Mouse (Mus musculus): ENCODE measurements at regions not wholly inside any gene's neighbourhood (a gene's known extent, or its start where the extent isn't known, plus 50 kb on each side); places are given as distances from the start of the nearest gene placed in this dataset.
A peak's percentile ranks its signal among the peaks of the same experiment; 100 is the strongest.

DNA sequence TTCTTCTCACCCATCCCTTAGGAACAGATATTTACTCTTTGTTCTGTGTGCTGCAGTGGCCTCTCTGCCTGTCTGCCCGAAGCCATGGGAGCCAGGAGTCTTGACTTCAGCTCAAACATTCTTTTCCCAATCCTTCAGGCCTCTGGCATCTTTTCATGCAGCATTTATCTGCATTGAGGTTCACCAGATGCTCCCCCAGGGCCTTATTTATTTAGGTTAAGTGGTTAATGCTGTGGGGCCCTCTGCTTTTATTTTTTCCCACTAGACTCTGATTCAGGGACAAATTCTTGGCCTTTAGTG is 464.2 kb upstream of the Gulo start:
- Histone ChIP-seq H3K9me3 (ENCODE audit: control insufficient read depth, low read length) (no peaks in the 10 kb centered on the region), H3K27me3 (ENCODE audit: control insufficient read depth, insufficient read depth, low read length) (no peaks in the 10 kb centered on the region), H3K36me3 (ENCODE audit: control insufficient read depth, insufficient read depth, low read length) (no peaks in the 10 kb centered on the region), H3K27ac (ENCODE audit: low read depth, low read length) (0 out of 2 replicates have a peak overlapping the region, but pooled peaks have one; percentile 36), H3K4me2 (replicated peaks; ENCODE audit: low read depth, low read length) (no peak overlapping the region), H3K4me3 (ENCODE audit: low read depth, low read length) (no peak overlapping the region), H3K4me1 (replicated peaks; ENCODE audit: control insufficient read depth, insufficient read depth, low read length) (no peaks in the 10 kb centered on the region; the same call in 1 of the 2 replicates), H3K9ac (ENCODE audit: low read depth, low read length) (no peak overlapping the region)
- no peak for ATAC-seq (ENCODE audit: low FRiP score)
- 26% methylated on average over 1 of the region's 1 CpGs for WGBS
- peak; percentile 15 for DNase-seq (ENCODE audit: low spot score)

DNA sequence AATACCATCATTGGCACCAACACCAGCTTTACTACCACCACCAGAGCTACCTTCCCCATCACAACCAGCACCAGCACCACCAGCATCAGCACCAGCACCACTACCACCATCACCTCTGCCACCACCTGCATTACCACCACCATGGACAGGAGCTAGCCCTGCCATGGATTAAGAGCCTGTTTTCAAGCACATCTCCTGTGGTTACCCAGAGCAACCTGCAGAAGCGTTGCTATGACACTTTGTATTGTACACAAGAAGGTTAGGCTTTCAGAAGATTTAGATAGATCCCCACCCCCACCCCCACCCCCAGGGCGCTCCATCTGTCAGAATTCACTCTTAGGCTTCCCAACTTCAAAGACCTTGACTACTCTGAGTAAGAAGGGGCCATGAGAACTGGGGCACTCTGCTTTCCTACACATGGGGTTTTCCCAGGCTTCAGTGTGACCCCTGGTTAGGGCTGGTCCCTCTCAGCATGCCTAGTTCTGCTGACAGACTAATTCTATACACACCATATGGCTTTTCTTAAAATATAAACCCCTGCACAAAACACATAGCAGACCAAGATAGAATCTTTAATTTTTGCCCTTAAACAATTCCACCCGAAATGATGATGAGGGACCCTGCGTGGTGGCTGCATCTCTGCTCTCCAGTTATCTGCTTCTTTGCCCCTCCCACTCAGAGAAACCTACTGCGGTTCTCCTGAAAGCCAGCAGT is 463.7 kb upstream of the Gulo start:
- Histone ChIP-seq H3K36me3 (ENCODE audit: control insufficient read depth, insufficient read depth, low read length) (no peaks in the 10 kb centered on the region), H3K9ac (ENCODE audit: low read depth, low read length) (no peak overlapping the region), H3K27ac (ENCODE audit: low read depth, low read length) (peak overlapping the region; percentile 36; the same call in 1 of the 2 replicates), H3K9me3 (ENCODE audit: control insufficient read depth, low read length) (no peaks in the 10 kb centered on the region), H3K4me2 (replicated peaks; ENCODE audit: low read depth, low read length) (no peak overlapping the region), H3K4me3 (ENCODE audit: low read depth, low read length) (no peak overlapping the region), H3K4me1 (replicated peaks; ENCODE audit: control insufficient read depth, insufficient read depth, low read length) (no peaks in the 10 kb centered on the region; the same call in 1 of the 2 replicates), H3K27me3 (ENCODE audit: control insufficient read depth, insufficient read depth, low read length) (no peaks in the 10 kb centered on the region)
- no peak; the same call in 1 of the 2 replicates for ATAC-seq (ENCODE audit: low FRiP score)
- DNase-seq (ENCODE audit: low spot score) = no peak
- 51% methylated on average over 5 of the region's 5 CpGs for WGBS

DNA sequence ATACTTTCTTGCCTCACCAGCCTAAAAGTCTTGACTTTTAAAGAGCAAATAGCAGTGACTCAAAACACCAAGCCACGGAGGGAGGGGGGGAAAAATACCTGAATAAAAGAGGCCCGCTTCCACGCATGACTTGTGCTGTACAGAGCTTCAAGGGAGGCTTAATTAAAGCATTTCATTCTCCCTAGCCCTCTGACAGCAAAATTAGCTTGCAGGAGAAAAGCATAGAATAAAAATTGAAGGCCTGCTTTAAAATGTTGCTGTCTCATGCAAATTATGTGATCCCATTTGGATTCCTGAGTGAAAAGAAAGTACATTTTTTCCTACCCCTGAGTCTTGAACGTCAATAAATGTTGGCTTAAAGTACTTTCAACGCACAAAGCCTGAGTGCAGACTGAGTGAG is 453.1 kb upstream of the Gulo start:
- H3K36me3 ChIP-seq (ENCODE audit: control insufficient read depth, insufficient read depth, low read length) = no peaks in the 10 kb centered on the region
- no peak overlapping the region for H3K9ac ChIP-seq (ENCODE audit: low read depth, low read length)
- H3K27ac ChIP-seq (ENCODE audit: low read depth, low read length) = no peak overlapping the region
- WGBS = 79% methylated on average over 5 of the region's 5 CpGs
- H3K9me3 ChIP-seq (ENCODE audit: control insufficient read depth, low read length) = no peaks in the 10 kb centered on the region; the same call in 1 of the 2 replicates
- H3K4me2 ChIP-seq (replicated peaks; ENCODE audit: low read depth, low read length) = no peak overlapping the region
- H3K4me3 ChIP-seq (ENCODE audit: low read depth, low read length) = no peak overlapping the region
- DNase-seq (ENCODE audit: low spot score) (no peak), ATAC-seq (ENCODE audit: low FRiP score) (no peak)
- no peaks in the 10 kb centered on the region for H3K4me1 ChIP-seq (replicated peaks; ENCODE audit: control insufficient read depth, insufficient read depth, low read length)
- H3K27me3 ChIP-seq (ENCODE audit: control insufficient read depth, insufficient read depth, low read length) = no peaks in the 10 kb centered on the region

DNA sequence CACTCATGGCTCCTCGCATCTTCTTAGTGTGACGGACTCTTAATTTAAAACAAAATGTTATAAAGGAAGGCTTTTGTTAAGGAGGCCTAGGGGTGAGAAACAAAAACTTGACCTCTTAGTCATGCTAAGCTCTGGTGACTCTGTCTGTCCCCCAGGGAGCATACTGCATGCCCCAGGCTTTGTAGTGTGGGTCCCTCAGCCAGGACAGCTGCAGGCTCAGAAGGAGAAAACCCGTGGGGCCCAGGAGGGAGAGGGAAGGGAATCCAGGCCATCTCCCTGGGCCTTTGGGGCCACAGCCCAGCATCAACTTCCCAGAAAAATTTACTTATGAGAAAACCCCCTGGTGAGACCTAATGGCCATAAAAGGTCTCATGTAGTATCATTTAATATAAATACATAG is 451.8 kb upstream of the Gulo start:
- H3K9me3 ChIP-seq (ENCODE audit: control insufficient read depth, low read length) = no peaks in the 10 kb centered on the region; the same call in 1 of the 2 replicates
- 0 out of 2 replicates have a peak, but pooled peaks have one; percentile 57 for ATAC-seq (ENCODE audit: low FRiP score)
- no peaks in the 10 kb centered on the region for H3K27me3 ChIP-seq (ENCODE audit: control insufficient read depth, insufficient read depth, low read length)
- WGBS = 49% methylated on average over 3 of the region's 3 CpGs
- no peak overlapping the region for H3K4me3 ChIP-seq (ENCODE audit: low read depth, low read length)
- H3K4me1 ChIP-seq (replicated peaks; ENCODE audit: control insufficient read depth, insufficient read depth, low read length) = no peaks in the 10 kb centered on the region
- no peak overlapping the region for H3K27ac ChIP-seq (ENCODE audit: low read depth, low read length)
- no peak overlapping the region for H3K9ac ChIP-seq (ENCODE audit: low read depth, low read length)
- no peak overlapping the region for H3K4me2 ChIP-seq (replicated peaks; ENCODE audit: low read depth, low read length)
- peak; percentile 38 for DNase-seq (ENCODE audit: low spot score)
- no peaks in the 10 kb centered on the region for H3K36me3 ChIP-seq (ENCODE audit: control insufficient read depth, insufficient read depth, low read length)

DNA sequence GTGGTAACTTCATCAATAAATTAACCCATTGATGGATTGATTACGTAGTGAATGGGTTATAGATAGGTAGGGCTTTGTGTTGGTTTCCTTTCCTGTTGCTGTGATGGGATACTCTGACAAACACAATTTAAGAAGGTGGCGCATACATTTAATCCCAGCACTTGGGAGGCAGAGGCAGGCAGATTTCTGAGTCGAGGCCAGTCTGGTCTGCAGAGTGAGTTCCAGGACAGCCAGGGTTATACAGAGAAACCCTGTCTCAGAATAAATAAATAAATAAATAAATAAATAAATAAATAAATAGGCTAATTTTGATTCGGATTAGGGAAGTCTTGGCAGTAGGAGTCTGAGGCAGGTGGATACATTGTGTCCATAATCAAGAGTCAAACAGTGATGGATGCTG is 449.7 kb upstream of the Gulo start:
- H3K4me1 ChIP-seq (replicated peaks; ENCODE audit: control insufficient read depth, insufficient read depth, low read length) = no peaks in the 10 kb centered on the region
- ATAC-seq (ENCODE audit: low FRiP score) (no peak), DNase-seq (ENCODE audit: low spot score) (no peak)
- no peaks in the 10 kb centered on the region for H3K27me3 ChIP-seq (ENCODE audit: control insufficient read depth, insufficient read depth, low read length)
- WGBS = 93% methylated on average over 4 of the region's 4 CpGs
- no peaks in the 10 kb centered on the region; the same call in 1 of the 2 replicates for H3K9me3 ChIP-seq (ENCODE audit: control insufficient read depth, low read length)
- no peak overlapping the region for H3K4me3 ChIP-seq (ENCODE audit: low read depth, low read length)
- no peaks in the 10 kb centered on the region for H3K36me3 ChIP-seq (ENCODE audit: control insufficient read depth, insufficient read depth, low read length)
- H3K4me2 ChIP-seq (replicated peaks; ENCODE audit: low read depth, low read length) = no peak overlapping the region
- no peak overlapping the region for H3K27ac ChIP-seq (ENCODE audit: low read depth, low read length)
- no peak overlapping the region for H3K9ac ChIP-seq (ENCODE audit: low read depth, low read length)

DNA sequence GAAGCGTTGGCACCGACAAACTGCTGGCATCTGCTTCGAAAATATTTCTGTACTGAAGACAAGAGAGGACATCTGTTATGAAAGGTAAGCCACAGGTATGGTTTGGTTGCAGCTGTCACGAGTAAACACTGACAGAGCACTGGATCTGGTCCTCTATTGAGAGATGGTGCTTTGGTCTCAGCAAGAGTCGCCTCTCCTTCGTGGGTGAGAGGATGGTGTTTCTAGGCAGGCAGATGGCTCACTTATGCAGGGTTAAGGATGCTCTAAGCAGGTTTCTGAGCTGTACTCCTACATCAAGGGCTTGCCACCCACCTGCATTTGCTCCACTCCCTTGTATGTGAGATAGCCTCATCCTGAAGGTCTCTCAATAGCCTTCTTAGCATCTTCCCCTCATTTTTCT is 448.3 kb upstream of the Gulo start:
- Histone ChIP-seq H3K4me1 (replicated peaks; ENCODE audit: control insufficient read depth, insufficient read depth, low read length) (no peaks in the 10 kb centered on the region), H3K9ac (ENCODE audit: low read depth, low read length) (no peak overlapping the region), H3K4me2 (replicated peaks; ENCODE audit: low read depth, low read length) (no peak overlapping the region), H3K4me3 (ENCODE audit: low read depth, low read length) (no peak overlapping the region), H3K27ac (ENCODE audit: low read depth, low read length) (no peak overlapping the region), H3K27me3 (ENCODE audit: control insufficient read depth, insufficient read depth, low read length) (no peaks in the 10 kb centered on the region), H3K36me3 (ENCODE audit: control insufficient read depth, insufficient read depth, low read length) (no peaks in the 10 kb centered on the region), H3K9me3 (ENCODE audit: control insufficient read depth, low read length) (no peaks in the 10 kb centered on the region; the same call in 1 of the 2 replicates)
- 85% methylated on average over 6 of the region's 6 CpGs for WGBS
- DNase-seq (ENCODE audit: low spot score) = no peak
- ATAC-seq (ENCODE audit: low FRiP score) = no peak

DNA sequence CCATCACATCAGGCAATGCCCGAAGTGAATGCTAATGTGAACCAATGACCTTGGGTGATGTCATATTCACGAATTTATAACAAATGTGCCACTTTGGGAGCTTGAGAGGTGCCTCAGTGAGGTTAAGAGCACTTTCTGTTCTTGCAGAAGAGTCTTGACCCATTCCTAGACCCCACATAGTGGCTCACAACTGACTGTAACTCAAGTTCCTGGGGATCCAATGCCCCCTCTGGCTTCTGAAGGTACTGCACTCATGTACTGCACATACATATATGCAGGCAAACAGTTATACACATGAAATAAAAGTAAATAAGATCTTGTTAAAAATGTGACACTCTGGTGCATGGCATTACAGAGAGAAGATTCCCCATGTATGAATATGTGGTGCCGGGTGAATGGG is 443.8 kb upstream of the Gulo start:
- H3K9ac ChIP-seq (ENCODE audit: low read depth, low read length) = no peak overlapping the region
- no peak for DNase-seq (ENCODE audit: low spot score)
- H3K4me1 ChIP-seq (replicated peaks; ENCODE audit: control insufficient read depth, insufficient read depth, low read length) = no peaks in the 10 kb centered on the region
- no peak overlapping the region for H3K4me3 ChIP-seq (ENCODE audit: low read depth, low read length)
- H3K27ac ChIP-seq (ENCODE audit: low read depth, low read length) = no peak overlapping the region
- WGBS = 88% methylated on average over 3 of the region's 3 CpGs
- H3K36me3 ChIP-seq (ENCODE audit: control insufficient read depth, insufficient read depth, low read length) = no peaks in the 10 kb centered on the region
- no peak overlapping the region for H3K4me2 ChIP-seq (replicated peaks; ENCODE audit: low read depth, low read length)
- no peak for ATAC-seq (ENCODE audit: low FRiP score)
- no peaks in the 10 kb centered on the region for H3K9me3 ChIP-seq (ENCODE audit: control insufficient read depth, low read length)
- H3K27me3 ChIP-seq (ENCODE audit: control insufficient read depth, insufficient read depth, low read length) = no peaks in the 10 kb centered on the region

DNA sequence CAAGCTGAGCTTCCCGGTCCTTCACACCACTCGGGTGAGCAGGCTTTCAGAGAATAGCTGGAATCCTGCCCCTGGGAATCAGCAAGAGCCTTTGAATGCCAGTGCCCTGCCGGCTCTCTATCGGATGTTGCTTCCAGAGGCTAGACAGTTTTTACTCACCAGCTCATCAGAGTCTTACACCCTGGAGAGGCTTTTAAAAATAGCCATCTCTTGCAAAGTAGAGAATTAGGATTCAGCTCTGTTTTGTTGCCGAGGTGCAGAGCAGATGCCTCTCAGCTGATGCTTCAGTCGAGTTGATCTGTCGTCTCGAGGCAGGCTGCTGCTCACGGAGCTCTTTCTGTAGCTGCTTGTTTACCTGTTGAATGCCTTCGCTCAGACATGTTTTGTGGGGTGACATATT is 441.3 kb upstream of the Gulo start:
- Histone ChIP-seq H3K9ac (ENCODE audit: low read depth, low read length) (no peak overlapping the region), H3K27me3 (ENCODE audit: control insufficient read depth, insufficient read depth, low read length) (no peaks in the 10 kb centered on the region), H3K4me2 (replicated peaks; ENCODE audit: low read depth, low read length) (no peak overlapping the region), H3K9me3 (ENCODE audit: control insufficient read depth, low read length) (no peaks in the 10 kb centered on the region), H3K4me3 (ENCODE audit: low read depth, low read length) (no peak overlapping the region), H3K4me1 (replicated peaks; ENCODE audit: control insufficient read depth, insufficient read depth, low read length) (no peaks in the 10 kb centered on the region), H3K36me3 (ENCODE audit: control insufficient read depth, insufficient read depth, low read length) (no peaks in the 10 kb centered on the region), H3K27ac (ENCODE audit: low read depth, low read length) (no peak overlapping the region)
- WGBS = 64% methylated on average over 10 of the region's 10 CpGs
- DNase-seq (ENCODE audit: low spot score) (no peak), ATAC-seq (ENCODE audit: low FRiP score) (no peak)

DNA sequence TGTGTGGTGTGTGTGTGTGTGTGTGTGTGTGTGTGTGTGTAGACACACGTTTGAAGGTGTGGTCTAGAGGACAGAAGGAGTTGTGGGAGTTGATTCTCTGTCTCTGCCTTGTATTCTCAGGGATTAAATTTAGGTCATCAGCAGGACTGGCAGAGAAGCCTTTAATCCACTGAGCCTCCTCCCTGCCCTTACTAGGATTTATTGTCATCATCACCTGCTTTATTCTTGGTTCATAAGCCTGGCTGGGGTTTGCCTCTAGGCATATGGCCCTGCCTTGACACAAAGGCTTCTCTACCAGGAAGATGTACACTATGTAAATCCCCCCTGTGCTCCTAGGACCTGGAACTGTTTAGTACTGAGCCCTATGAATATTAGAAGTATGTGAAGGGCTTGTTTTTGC is 433.6 kb upstream of the Gulo start:
- no peak overlapping the region for H3K4me2 ChIP-seq (replicated peaks; ENCODE audit: low read depth, low read length)
- H3K36me3 ChIP-seq (ENCODE audit: control insufficient read depth, insufficient read depth, low read length) = no peaks in the 10 kb centered on the region
- no peak overlapping the region for H3K4me3 ChIP-seq (ENCODE audit: low read depth, low read length)
- H3K9me3 ChIP-seq (ENCODE audit: control insufficient read depth, low read length) = no peaks in the 10 kb centered on the region
- H3K9ac ChIP-seq (ENCODE audit: low read depth, low read length) = no peak overlapping the region
- no peaks in the 10 kb centered on the region for H3K4me1 ChIP-seq (replicated peaks; ENCODE audit: control insufficient read depth, insufficient read depth, low read length)
- ATAC-seq (ENCODE audit: low FRiP score) = no peak
- 42% methylated on average over 1 of the region's 1 CpGs for WGBS
- no peaks in the 10 kb centered on the region for H3K27me3 ChIP-seq (ENCODE audit: control insufficient read depth, insufficient read depth, low read length)
- no peak overlapping the region for H3K27ac ChIP-seq (ENCODE audit: low read depth, low read length)
- DNase-seq (ENCODE audit: low spot score) = no peak

All from hindbrain, embryonic 11.5 days (tissue).